Mouse (Mus musculus) cerebellum, adult 9-10 months (tissue): ENCODE results near the gene Cat.

Source experiments
- DNase-seq: peaks from one replicate; pipeline ENCODE4 v3.0.0; 2022

Gene Cat

GRCm38 (mm10) chr2:103476657-103477056 lies 8.3 kb downstream of the Cat start:
- DNase-seq: no peak

GRCm38 (mm10) chr2:103476180-103476579 lies 8.8 kb downstream of the Cat start:
- DNase-seq: no peak

- DNase-seq: no peak
Measured at GRCm38 (mm10) chr2:103473362-103473761, 11.6 kb downstream of the Cat start.

- DNase-seq: peak; percentile 81
Measured at GRCm38 (mm10) chr2:103466984-103467588, 17.9 kb downstream of the Cat start.

GRCm38 (mm10) chr2:103466272-103466671 lies 18.7 kb downstream of the Cat start:
- DNase-seq: no peak

- DNase-seq: no peak
Measured at GRCm38 (mm10) chr2:103465429-103465828, 19.5 kb downstream of the Cat start.

GRCm38 (mm10) chr2:103464524-103464923 lies 20.4 kb downstream of the Cat start:
- no peak for DNase-seq

GRCm38 (mm10) chr2:103462746-103463145 lies 22.2 kb downstream of the Cat start:
- DNase-seq: no peak

- no peak for DNase-seq
Measured at GRCm38 (mm10) chr2:103461743-103462142, 23.2 kb downstream of the Cat start.

GRCm38 (mm10) chr2:103461210-103461609 lies 23.8 kb downstream of the Cat start:
- no peak for DNase-seq

GRCm38 (mm10) chr2:103459069-103459468 lies 25.9 kb downstream of the Cat start:
- no peak for DNase-seq

- no peak for DNase-seq
Measured at GRCm38 (mm10) chr2:103457628-103458027, 27.3 kb downstream of the Cat start.

- no peak for DNase-seq
Measured at GRCm38 (mm10) chr2:103457048-103457447, 27.9 kb downstream of the Cat start.

- DNase-seq: peak; percentile 86
Measured at GRCm38 (mm10) chr2:103456646-103457045, 28.3 kb downstream of the Cat start.

GRCm38 (mm10) chr2:103455748-103456147 lies 29.2 kb downstream of the Cat start:
- no peak for DNase-seq

- no peak for DNase-seq
Measured at GRCm38 (mm10) chr2:103452550-103452949, 32.4 kb downstream of the Cat start.

GRCm38 (mm10) chr2:103450267-103450666 lies 34.7 kb downstream of the Cat start:
- no peak for DNase-seq

- DNase-seq: no peak
Measured at GRCm38 (mm10) chr2:103449813-103450212, 35.1 kb downstream of the Cat start.

- no peak for DNase-seq
Measured at GRCm38 (mm10) chr2:103448947-103449560, 35.9 kb downstream of the Cat start.

- DNase-seq: no peak
Measured at GRCm38 (mm10) chr2:103446326-103446725, 38.6 kb downstream of the Cat start.

GRCm38 (mm10) chr2:103445776-103446175 lies 39.2 kb downstream of the Cat start:
- peak; percentile 44 for DNase-seq

GRCm38 (mm10) chr2:103439710-103440109 lies 45.2 kb downstream of the Cat start:
- peak; percentile 67 for DNase-seq

GRCm38 (mm10) chr2:103439071-103439622 lies 45.8 kb downstream of the Cat start:
- peak; percentile 32 for DNase-seq

GRCm38 (mm10) chr2:103436534-103436933 lies 48.4 kb downstream of the Cat start:
- no peak for DNase-seq

- no peak for DNase-seq
Measured at GRCm38 (mm10) chr2:103435110-103435509, 49.9 kb downstream of the Cat start.
